Mouse (Mus musculus): ENCODE data around the gene Etv1.
"Not testable (repeated sequence)": the region's sequence is repeated elsewhere in the genome, so short reads cannot be mapped to it uniquely, and the experiment has no call there.

The Etv1 gene

GRCm38 (mm10) chr12:38820642-38821041 is 41.5 kb downstream of the Etv1 start:
- no peak for DNase-seq

DNA sequence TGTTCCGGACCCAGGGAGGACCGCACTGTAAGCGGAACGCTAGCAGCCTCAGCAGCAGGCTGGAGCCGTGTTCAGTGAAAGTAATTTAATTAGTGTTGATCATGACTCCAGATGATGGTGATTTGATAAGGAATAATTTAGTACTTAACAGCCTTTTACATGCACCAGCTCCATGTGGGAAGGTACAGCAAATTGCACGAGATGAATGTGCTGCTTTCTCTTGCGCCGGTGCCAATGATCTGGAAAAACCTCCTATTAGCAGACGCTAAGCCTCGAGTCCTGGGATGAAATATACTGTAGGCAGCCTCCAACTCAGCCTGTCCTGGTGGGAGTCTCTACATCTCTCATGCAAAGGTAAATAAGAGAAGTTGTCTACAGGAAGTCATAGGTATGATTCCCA is 45.2 kb downstream of the Etv1 start:
- peak; percentile 57 for DNase-seq

GRCm38 (mm10) chr12:38832981-38833380 is 53.8 kb downstream of the Etv1 start:
- DNase-seq, result peak; percentile 99

- no peak for DNase-seq
Measured at GRCm38 (mm10) chr12:38834581-38834980, 55.4 kb downstream of the Etv1 start.

DNA sequence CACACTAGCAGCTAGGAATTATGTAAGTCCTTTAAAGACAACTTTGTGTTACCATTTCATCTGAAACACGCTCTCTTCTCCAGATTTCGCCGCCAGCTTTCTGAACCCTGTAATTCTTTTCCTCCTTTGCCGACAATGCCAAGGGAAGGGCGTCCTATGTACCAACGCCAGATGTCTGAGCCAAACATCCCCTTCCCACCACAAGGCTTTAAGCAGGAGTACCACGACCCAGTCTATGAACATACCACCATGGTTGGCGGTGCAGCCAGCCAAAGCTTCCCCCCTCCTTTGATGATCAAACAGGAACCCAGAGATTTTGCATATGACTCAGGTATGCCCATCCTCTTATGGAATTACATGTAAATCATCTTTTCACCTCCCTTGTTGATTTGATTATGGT is 55.8 kb downstream of the Etv1 start:
- not testable (repeated sequence) for DNase-seq

- no peak for DNase-seq
Measured at GRCm38 (mm10) chr12:38843801-38844295, 64.7 kb downstream of the Etv1 start.

DNA sequence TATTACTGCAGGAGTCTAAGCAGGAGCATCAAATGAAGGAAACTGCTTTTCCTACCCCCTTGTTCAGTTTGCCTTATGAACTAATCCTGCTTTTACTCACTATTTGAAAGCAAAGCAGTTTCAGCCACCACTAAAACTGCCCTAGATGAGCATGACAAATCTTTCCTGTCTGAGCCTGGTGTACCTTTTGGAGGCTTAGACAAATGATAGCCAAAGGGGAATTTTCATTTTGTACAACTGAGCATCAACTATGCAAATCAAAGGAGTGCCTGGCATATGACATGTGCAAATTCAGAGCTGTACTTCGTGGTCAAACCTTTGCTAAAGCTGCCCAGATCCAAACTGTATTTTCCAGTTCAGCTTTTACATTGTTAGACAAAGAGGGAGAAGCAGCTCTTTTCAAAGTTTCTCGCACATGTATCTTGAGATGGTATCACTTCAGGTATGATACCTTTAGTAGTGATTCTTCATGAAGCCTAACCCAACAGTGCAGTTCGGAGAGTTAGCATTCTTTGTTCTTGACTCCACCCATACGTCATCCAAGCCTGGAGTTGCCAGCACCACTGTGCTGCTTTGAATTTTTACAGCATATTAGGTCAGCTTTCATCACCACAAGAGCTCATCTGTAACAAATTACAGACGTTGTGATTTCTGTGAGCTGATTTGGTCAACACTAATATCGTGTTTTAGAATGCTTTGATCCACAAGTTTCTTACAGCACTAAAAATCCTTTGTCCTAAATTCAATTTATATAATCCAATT is 68.5 kb downstream of the Etv1 start:
- no peak for DNase-seq

- DNase-seq, result no peak
Measured at GRCm38 (mm10) chr12:38849994-38850393, 70.8 kb downstream of the Etv1 start.

- no peak for DNase-seq
Measured at GRCm38 (mm10) chr12:38854274-38854673, 75.1 kb downstream of the Etv1 start.

DNA sequence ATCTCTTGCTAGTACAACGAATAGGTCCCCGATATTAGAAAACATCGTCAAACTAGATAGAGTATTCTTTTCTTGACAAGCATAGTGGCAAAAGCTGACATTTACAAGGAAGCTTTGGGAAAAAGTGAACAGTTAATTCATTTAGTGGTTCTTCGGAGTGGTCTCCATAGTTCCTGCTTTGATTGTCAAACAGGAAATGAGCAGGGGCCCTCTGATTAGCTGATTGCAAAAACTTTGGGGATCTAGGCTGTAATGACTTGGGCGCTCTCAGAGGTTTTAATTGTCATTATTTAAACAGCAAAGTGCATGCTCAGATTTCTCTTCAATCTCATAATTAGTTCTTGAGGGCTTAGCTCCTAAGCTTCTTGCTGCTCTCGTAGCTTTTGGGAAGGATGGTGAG is 75.6 kb downstream of the Etv1 start:
- DNase-seq, result no peak

- no peak for DNase-seq
Measured at GRCm38 (mm10) chr12:38859675-38860074, 80.5 kb downstream of the Etv1 start.

DNA sequence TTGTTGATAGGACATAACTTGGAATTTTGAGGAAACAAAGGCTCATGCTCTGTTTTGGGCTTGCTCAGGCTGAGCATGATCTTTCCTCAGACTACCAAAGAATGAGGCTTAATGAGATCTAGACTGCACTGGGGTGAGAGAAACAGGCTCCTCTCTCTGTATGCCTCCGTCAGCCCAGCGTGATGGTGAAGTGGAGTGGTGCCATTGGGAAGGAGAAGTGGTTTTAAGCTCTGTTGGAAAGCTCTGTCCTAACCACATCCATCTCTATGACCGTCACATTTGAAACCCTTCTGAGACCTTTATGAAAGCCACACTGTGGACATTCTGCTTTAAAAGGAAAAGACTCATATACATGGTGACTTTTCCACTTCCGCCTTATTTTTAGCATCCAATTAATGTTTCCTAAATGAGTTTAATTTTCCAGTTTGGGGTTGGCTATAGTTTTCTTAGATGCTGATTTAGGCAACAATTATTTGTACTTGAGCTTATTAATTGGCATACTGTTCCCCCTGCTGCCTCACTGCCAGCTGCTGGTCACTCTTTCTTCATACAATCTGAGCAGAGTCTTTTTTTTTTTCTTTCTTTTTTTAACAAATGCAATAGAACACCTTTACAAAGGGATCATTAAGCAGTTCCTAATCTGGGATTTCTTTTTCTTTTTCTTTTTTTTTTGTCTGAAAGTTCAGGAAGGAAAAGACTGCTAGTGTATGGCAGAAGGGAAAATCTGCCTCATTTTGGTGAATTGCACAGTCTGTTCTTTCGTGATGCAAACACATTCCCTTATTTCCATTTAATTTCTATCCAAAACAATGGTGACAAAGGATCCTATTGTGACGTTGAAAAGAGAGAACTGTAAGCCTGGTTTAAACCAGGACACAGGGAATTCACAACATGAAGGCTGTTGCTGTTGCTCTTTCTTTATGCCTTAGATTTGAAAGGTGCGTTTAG is 81.3 kb downstream of the Etv1 start:
- no peak for DNase-seq

GRCm38 (mm10) chr12:38863395-38863794 is 84.2 kb downstream of the Etv1 start:
- no peak for DNase-seq

DNA sequence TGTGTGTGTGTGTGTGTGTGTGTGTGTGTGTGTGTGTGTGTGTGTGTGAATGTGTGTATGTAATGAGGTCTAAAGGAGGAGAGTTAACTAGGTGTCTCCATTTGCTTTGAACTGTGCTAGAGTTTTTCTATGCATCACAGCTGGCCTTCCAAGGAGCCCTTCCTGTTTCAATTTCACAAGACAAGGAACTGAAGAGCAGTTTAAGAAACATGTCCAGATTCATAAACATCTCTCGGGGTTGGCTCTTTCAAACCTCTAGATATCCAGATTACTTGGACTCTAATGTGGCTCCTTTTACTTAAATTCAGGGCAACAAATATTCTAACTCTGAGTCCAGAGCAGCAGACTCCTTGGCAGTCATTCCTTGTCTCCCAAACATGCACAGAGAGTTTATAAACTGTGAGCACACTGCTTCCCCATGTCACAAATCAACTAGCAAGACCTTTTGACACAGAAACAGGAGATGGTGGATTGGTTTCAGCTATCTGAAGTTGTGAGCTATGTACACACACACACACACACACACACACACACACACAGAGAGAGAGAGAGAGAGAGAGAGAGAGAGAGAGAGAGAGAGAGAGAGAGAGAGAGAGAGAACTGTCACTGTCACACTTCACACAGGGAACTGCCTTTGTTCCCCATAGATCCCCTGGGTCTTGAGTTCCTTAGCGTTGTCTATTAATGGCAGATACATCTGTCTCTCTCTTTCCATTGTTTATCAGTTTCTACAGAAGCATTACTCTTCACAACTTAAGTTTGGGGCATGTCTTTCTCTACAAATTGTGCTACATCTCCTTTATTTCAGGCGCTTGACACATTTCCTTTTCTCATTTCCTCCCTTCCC is 85.0 kb downstream of the Etv1 start:
- DNase-seq, result no peak

- DNase-seq, result no peak
Measured at GRCm38 (mm10) chr12:38874470-38874995, 95.4 kb downstream of the Etv1 start.

GRCm38 (mm10) chr12:38904516-38904915 is 125.3 kb downstream of the Etv1 start:
- DNase-seq, result no peak

GRCm38 (mm10) chr12:38906314-38906713 is 127.1 kb downstream of the Etv1 start:
- DNase-seq, result no peak

- peak; percentile 27 for DNase-seq
Measured at GRCm38 (mm10) chr12:38906812-38907211, 127.6 kb downstream of the Etv1 start.

GRCm38 (mm10) chr12:38908947-38909346 is 129.8 kb downstream of the Etv1 start:
- no peak for DNase-seq
